Mouse (Mus musculus) heart, postnatal 0 days (tissue): Measurements from ENCODE around the gene Tmem91.

Source experiments
- CTCF ChIP-seq: IDR thresholded peaks from 2 replicates; pipeline ENCODE4 v1.5.1; 2016; ENCODE audit warnings: antibody characterized with exemption, control low read depth, low read depth
- EP300 ChIP-seq: IDR thresholded peaks from 2 replicates; pipeline ENCODE4 v1.6.1; 2016; ENCODE audit warnings: antibody characterized with exemption, low read depth

DNA sequence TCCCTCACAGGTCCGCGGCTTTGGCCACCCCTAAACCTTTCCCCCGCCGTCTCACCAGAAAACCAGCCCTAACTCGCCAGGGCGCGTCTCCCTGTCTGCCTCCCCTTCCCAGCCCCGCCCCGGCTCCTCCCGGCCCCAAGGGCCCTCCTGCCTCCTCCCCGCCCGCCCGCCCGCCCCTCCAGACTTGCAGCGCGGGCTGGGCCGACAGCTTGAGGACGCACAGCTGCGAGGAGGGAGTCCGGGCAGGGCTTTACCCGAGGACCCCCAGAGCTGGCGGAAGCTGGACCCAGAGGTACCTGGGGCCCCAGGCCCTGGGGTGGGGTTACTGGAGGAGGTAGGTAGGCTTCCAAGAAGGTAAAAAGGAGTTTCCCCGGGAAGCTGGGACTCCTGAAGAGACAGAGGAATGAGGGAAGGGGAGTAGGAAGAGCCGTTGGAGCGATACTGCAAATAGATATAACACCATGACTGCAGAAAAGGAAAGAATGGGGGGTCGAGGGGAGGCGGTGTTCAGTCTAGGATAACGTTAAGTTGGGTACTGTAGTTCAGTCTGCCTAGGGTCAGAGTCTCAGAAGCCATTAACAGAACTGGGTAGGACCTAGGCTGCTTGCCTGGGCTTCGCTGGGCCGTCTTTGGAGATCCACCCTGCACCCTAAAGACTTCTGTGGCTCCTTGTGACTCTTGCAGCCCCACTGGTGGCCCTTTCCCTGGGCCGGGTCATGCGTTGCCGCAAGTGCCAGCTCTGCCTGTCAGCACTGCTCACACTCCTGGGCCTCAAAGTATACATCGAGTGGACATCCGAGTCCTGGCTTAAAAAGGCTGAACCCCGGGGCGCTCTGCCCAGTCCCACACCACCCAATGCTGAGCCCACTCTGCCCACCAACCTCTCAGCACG lies 47.3 kb downstream of the Tmem91 start:
- no peak for TF ChIP-seq CTCF
- TF ChIP-seq EP300: no peak
